Mouse (Mus musculus): ENCODE data around the gene Top1. TPM values are rescaled to one million over a fixed set of nuclear protein-coding genes. Genes with fewer than 3 reads are reported as not detected.
A peak's percentile ranks its signal among the peaks of the same experiment; 100 is the strongest.
"Not testable (repeated sequence)": the region's sequence is repeated elsewhere in the genome, so short reads cannot be mapped to it uniquely, and the experiment has no call there.

The Top1 gene
- polyA plus RNA-seq, 1 experiment from 2014 or later: 67.6 TPM

DNA sequence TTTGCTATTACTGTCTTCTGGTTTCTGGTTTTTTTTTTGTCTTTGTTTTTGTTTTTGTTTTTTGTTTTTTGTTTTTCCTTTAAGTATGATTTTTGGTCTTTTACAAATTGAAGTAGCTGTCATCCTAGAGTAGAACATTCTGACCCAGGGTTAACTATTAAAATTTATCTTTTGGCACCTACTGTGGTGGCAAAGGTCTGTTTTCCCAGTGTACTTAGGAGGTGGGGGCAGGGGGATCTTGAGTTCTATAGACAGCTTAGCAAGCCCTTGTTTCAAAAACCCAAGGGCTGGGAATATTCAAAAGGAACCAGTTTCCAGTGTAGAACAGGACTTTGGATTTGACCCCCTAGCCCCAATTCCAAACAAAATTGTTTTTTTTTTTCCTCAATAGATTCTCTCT is 18.7 kb downstream of the Top1 start:
- Histone ChIP-seq H3K9ac (no peak overlapping the region), H3K4me2 (no peak overlapping the region), H3K4me3 (no peak overlapping the region), H3K9me3 (no peaks in the 10 kb centered on the region), H3K27me3 (no peaks in the 10 kb centered on the region), H3K4me1 (no peaks in the 10 kb centered on the region), H3K36me3 (0 out of 2 replicates have a peak, but pooled peaks cover 3% of the 10 kb centered on the region), H3K27ac (no peak overlapping the region)
- no peak for ATAC-seq (ENCODE audit: insufficient number of reproducible peaks, low FRiP score, low TSS enrichment, low read depth)

DNA sequence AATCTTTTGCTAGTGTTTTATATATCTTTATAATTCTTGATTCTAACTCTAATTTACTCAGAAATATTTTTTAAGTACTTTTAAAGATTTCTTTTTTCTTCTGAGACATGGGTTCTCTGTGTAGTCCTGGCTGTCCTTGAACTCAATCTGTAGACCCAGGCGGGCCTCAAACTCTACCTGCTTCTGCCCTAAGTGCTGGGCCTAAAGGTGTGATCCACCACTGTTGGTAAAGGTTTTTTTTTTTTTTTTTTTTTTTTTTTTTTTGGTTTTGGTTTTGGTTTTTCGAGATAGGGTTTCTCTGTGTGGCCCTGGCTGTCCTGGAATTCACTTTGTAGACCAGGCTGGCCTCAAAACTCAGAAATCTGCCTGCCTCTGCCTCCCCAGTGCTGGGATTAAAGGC is 19.3 kb downstream of the Top1 start:
- 87% methylated on average over 2 of the region's 2 CpGs for WGBS
- not testable (repeated sequence) for H3K36me3 ChIP-seq; ATAC-seq (ENCODE audit: insufficient number of reproducible peaks, low FRiP score, low TSS enrichment, low read depth); H3K27me3 ChIP-seq; H3K4me1 ChIP-seq; H3K9ac ChIP-seq; H3K9me3 ChIP-seq; H3K4me3 ChIP-seq; H3K27ac ChIP-seq; H3K4me2 ChIP-seq

DNA sequence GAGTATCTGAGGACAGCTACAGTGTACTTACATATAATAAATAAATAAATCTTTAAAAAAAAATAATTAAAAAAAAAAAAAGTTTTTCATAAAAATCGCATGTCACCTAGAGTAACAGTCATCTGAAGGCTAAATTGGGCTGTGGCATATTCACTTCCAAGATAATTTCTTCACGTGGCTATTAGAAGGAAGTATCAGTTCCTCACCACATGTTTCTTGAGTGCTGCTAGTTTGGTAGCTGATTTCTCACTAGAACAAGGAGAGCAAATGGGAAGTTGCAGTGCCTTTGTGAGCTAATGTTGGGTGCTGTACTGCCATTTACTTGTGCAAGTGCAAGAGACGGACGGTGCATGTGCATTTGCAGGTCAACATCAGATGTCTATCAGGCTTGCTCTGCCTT is 21.6 kb downstream of the Top1 start:
- no peaks in the 10 kb centered on the region for H3K9me3 ChIP-seq
- ATAC-seq (ENCODE audit: insufficient number of reproducible peaks, low FRiP score, low TSS enrichment, low read depth): no peak
- WGBS: 81% methylated on average over 4 of the region's 4 CpGs
- no peaks in the 10 kb centered on the region for H3K27me3 ChIP-seq
- no peak overlapping the region for H3K4me3 ChIP-seq
- peaks cover 12% of the 10 kb centered on the region for H3K36me3 ChIP-seq
- H3K4me1 ChIP-seq: no peaks in the 10 kb centered on the region
- no peak overlapping the region for H3K9ac ChIP-seq
- no peak overlapping the region for H3K4me2 ChIP-seq
- no peak overlapping the region for H3K27ac ChIP-seq

DNA sequence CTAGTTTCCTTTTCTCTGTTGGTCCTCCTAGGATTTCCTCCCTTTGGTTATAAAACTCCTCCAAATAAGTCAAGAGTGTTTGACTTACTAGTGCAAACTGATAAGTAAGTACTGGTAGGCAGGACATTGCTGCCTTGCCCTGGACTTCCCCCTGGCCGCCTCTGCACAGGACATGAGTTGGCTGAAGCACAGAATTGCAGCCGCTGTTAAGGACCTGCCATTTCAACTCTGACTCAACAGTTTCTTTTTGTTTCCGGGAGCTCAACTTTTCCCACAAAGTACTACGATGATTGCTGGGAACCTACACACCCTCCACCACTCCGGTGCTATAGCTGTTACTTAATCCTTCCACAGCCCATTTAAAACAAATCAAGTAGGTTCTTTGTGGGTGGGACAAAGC is 54.6 kb downstream of the Top1 start:
- no peak for ATAC-seq (ENCODE audit: insufficient number of reproducible peaks, low FRiP score, low TSS enrichment, low read depth)
- H3K4me2 ChIP-seq: no peak overlapping the region
- WGBS: 69% methylated on average over 5 of the region's 5 CpGs
- no peak overlapping the region for H3K27ac ChIP-seq
- H3K9me3 ChIP-seq: no peaks in the 10 kb centered on the region
- H3K4me1 ChIP-seq: no peaks in the 10 kb centered on the region
- H3K36me3 ChIP-seq: peaks cover 50% of the 10 kb centered on the region
- H3K27me3 ChIP-seq: no peaks in the 10 kb centered on the region
- no peak overlapping the region for H3K9ac ChIP-seq
- H3K4me3 ChIP-seq: no peak overlapping the region

DNA sequence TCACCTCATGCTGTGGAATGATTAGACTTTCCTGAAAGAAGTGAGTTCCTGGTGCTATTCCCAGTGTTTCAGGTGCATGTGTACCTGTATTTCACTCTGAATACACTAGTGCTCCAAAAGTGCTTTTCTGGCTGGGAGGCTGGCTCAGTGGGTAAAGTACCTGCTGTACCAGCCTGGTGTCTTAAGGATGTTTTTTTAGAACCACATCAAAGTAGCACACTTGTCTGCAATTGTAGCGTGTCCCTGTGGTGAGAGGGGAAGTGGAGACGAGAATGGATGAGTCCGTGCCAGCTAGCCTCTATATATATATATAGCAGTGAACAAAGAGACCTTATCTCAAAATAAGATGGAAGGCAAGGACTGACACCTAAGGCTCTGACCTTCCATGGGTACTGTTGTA is 55.9 kb downstream of the Top1 start:
- Histone ChIP-seq H3K9me3 (no peaks in the 10 kb centered on the region), H3K27me3 (no peaks in the 10 kb centered on the region), H3K4me1 (no peaks in the 10 kb centered on the region), H3K9ac (no peak overlapping the region), H3K36me3 (peaks cover 59% of the 10 kb centered on the region), H3K4me2 (no peak overlapping the region), H3K27ac (no peak overlapping the region), H3K4me3 (no peak overlapping the region)
- 81% methylated on average over 3 of the region's 3 CpGs for WGBS
- ATAC-seq (ENCODE audit: insufficient number of reproducible peaks, low FRiP score, low TSS enrichment, low read depth): no peak

DNA sequence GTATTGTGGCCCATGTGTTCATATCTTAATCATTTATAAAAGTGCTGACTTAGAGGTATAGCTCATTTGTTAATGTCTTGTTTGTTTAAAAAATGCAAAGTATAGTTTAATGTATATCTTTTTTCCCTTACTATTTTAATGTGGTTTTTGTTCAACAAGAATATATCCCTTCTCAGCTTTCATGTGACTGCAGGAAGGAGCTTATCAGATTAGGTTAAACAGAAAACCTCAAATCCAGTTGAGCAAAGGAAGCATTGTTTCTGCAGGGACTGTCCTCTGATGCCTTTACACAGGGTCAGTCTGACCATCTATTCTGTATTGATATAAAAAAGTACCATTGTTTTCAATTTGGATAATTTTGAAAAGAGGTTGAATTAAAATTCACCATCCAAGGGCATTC is 57.1 kb downstream of the Top1 start:
- Histone ChIP-seq H3K36me3 (peaks cover 65% of the 10 kb centered on the region), H3K4me1 (no peaks in the 10 kb centered on the region), H3K4me3 (no peak overlapping the region), H3K9ac (no peak overlapping the region), H3K9me3 (no peaks in the 10 kb centered on the region), H3K4me2 (no peak overlapping the region), H3K27me3 (no peaks in the 10 kb centered on the region), H3K27ac (no peak overlapping the region)
- no peak for ATAC-seq (ENCODE audit: insufficient number of reproducible peaks, low FRiP score, low TSS enrichment, low read depth)

DNA sequence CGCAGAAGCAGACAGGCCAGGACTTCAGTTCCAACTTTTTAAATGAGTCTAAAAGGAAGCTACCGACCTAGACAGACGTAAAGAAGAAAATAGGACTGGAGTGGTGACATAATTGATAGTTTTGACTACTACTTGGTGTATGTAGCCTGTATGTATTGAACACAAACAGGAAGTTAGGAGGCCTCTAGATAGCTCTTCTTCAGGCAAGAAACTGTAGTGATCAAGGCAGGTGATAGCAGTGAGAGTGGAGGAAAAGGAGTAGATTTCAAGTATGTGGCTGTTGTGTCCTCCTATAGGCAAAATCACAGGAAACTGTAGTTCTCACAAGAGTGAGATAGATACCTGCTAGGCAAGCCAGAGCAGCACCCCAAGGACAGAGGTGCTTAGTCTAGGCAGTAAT is 62.0 kb downstream of the Top1 start:
- no peaks in the 10 kb centered on the region for H3K27me3 ChIP-seq
- peaks cover 66% of the 10 kb centered on the region for H3K36me3 ChIP-seq
- no peaks in the 10 kb centered on the region for H3K4me1 ChIP-seq
- no peak overlapping the region for H3K4me3 ChIP-seq
- 88% methylated on average over 3 of the region's 3 CpGs for WGBS
- H3K9me3 ChIP-seq: no peaks in the 10 kb centered on the region
- no peak overlapping the region for H3K9ac ChIP-seq
- ATAC-seq (ENCODE audit: insufficient number of reproducible peaks, low FRiP score, low TSS enrichment, low read depth): no peak
- H3K27ac ChIP-seq: no peak overlapping the region
- no peak overlapping the region for H3K4me2 ChIP-seq

DNA sequence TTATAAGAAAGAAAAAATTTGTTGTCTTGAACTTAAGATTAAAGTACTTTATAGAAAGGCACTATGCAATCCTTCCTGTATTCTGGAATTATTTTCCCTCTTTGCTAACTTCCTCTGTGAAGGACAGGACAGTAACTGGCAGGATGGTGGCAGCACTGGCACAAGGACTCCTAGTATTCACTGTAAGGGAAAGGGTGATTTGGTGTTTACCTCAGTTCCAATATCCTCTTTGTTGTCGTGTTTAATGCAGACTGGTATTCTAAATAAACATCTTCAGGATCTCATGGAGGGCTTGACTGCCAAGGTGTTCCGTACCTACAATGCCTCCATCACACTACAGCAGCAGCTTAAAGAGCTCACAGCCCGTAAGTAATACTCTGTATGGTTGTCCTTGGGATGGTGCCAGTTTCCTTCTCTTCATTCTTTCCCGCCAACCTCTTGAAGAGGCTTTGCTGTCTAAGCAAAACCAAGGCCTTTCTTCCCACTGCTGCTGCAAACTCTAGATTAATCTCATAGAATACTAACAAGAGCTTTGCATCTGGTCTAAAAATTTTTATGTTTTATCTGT is 69.9 kb downstream of the Top1 start:
- 81% methylated on average over 4 of the region's 4 CpGs for WGBS
- H3K9me3 ChIP-seq: no peaks in the 10 kb centered on the region
- no peak overlapping the region for H3K27ac ChIP-seq
- no peaks in the 10 kb centered on the region for H3K27me3 ChIP-seq
- H3K4me3 ChIP-seq: no peak overlapping the region
- ATAC-seq (ENCODE audit: insufficient number of reproducible peaks, low FRiP score, low TSS enrichment, low read depth): no peak
- no peak overlapping the region for H3K9ac ChIP-seq
- peaks cover 82% of the 10 kb centered on the region for H3K36me3 ChIP-seq
- H3K4me2 ChIP-seq: no peak overlapping the region
- no peaks in the 10 kb centered on the region for H3K4me1 ChIP-seq

DNA sequence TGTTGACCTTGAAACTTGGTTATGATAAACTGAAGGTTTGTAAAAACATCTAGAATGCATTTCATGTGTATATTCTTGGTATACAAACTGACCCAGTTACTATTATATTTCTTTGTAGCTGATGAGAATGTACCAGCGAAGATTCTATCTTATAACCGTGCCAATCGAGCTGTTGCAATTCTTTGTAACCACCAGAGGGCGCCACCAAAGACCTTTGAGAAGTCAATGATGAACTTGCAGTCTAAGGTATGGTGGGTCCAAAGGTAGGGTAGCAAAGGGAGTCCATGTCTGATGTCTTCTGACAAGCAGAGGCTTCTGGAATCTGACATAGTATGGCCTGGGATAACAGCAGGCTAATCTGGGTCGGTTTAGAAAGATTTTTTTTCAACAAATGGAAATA is 71.6 kb downstream of the Top1 start:
- Histone ChIP-seq H3K9me3 (no peaks in the 10 kb centered on the region), H3K4me3 (no peak overlapping the region), H3K36me3 (peaks cover 78% of the 10 kb centered on the region), H3K9ac (no peak overlapping the region), H3K27ac (no peak overlapping the region), H3K4me1 (no peaks in the 10 kb centered on the region), H3K4me2 (no peak overlapping the region), H3K27me3 (no peaks in the 10 kb centered on the region)
- no peak for ATAC-seq (ENCODE audit: insufficient number of reproducible peaks, low FRiP score, low TSS enrichment, low read depth)
- WGBS: 78% methylated on average over 5 of the region's 5 CpGs

DNA sequence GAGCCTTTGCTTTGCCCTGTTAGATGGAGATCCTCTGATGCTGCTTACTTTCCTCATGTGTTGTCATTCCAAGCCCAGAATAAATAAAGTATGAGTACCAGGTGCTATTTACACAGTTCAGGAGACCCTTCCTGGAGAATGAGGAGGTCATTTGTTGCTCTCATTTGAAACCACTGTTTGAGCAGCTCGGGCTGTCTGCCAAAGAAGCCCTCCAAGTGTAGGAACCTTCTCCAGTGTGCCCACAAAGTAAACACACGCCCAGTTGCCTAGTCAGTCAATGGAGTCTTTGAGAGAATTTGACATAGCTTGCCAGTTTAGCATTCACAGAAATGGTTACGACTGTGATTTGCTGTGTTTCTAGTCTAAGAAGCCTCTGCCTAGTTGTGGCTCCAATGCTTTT is 73.1 kb downstream of the Top1 start:
- Histone ChIP-seq H3K27ac (no peak overlapping the region), H3K9me3 (no peaks in the 10 kb centered on the region), H3K27me3 (no peaks in the 10 kb centered on the region), H3K9ac (no peak overlapping the region), H3K4me3 (no peak overlapping the region), H3K4me2 (no peak overlapping the region), H3K4me1 (no peaks in the 10 kb centered on the region), H3K36me3 (peaks cover 81% of the 10 kb centered on the region)
- ATAC-seq (ENCODE audit: insufficient number of reproducible peaks, low FRiP score, low TSS enrichment, low read depth): peak; percentile 52; the same call in 1 of the 2 replicates
- 72% methylated on average over 3 of the region's 3 CpGs for WGBS

DNA sequence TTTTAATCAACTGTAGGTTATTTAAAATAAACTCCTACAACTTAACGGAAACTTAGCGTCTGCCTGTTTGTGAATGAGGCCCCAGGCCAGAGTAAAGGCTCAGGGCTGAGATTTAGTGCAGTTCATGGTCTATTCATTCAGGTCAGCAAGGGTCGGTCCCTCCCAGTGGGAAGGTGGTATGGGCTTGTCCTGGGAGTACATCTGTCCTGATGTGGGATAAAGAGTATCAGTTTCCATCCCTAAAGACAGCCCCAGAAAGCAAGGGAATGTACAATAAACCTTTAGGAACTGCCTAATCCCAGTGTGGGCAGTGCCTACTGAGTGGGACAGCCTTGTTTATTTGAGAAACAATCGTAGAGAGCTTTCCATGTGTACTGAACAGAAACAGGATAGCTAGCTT is 77.0 kb downstream of the Top1 start:
- no peak for ATAC-seq (ENCODE audit: insufficient number of reproducible peaks, low FRiP score, low TSS enrichment, low read depth)
- 80% methylated on average over 4 of the region's 4 CpGs for WGBS
- Histone ChIP-seq H3K4me2 (no peak overlapping the region), H3K36me3 (peaks cover 71% of the 10 kb centered on the region), H3K9ac (no peak overlapping the region), H3K4me1 (no peaks in the 10 kb centered on the region), H3K4me3 (no peak overlapping the region), H3K9me3 (no peaks in the 10 kb centered on the region), H3K27ac (no peak overlapping the region), H3K27me3 (no peaks in the 10 kb centered on the region)

DNA sequence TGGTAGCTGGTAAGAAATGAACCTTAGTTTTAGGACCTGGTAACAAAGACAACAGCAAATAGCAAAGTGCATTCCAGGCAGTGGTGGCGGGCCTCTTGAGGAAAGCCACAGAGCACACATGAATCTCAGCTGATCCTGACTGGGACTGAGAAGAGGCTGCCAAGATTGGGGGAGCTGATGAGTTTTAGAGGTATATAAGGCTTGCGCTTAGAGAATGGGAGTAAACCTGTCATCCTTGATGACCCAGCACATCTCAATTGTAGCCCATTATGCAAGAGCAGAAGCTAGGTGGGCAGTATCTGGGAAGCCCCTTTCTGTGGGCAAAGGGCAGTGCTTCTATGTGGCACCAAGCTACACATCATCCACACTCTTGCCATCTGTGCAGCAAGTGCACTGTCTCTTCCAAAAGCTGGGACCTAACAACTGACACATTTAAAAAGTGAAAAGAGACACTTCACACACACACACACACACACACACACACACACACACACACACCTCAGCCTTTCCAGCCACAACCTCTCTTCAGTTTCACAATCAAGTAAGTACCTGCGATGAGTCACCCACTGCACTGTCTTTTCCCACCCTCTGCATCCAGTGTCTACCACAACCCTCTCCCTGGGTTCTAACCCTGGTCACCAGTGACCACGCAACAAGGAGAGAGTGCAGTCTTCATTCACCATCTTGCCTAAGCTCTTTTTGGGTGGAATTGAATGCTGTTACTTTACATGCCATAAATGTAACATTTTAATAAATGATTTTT is 78.1 kb downstream of the Top1 start:
- no peak overlapping the region for H3K27ac ChIP-seq
- H3K36me3 ChIP-seq: peaks cover 62% of the 10 kb centered on the region
- ATAC-seq (ENCODE audit: insufficient number of reproducible peaks, low FRiP score, low TSS enrichment, low read depth): no peak
- H3K4me3 ChIP-seq: no peak overlapping the region
- 0 out of 2 replicates have a peak, but pooled peaks cover under 1% of the 10 kb centered on the region for H3K4me1 ChIP-seq
- H3K4me2 ChIP-seq: no peak overlapping the region
- 98% methylated on average over 4 of the region's 4 CpGs for WGBS
- H3K9me3 ChIP-seq: no peaks in the 10 kb centered on the region
- no peak overlapping the region for H3K9ac ChIP-seq
- H3K27me3 ChIP-seq: no peaks in the 10 kb centered on the region

DNA sequence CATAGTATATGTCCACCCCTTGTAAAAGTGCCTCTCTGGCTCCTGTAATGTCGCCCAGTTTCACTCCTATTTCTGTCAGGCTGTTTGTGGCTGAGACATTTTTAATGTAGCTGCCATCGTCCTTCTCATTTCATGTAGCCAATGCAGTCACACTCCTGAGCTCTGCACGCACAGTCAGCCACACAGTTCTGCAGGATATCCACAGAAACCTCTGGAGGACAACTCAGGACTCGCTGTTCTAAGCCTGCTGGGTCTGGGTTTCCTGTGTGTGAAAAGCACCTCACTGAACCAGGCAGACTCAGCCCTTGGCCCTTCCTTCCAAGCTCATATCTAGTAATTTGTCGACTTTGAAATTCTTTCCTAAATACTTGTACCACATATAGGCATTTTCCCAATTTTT is 78.8 kb downstream of the Top1 start:
- no peak overlapping the region for H3K9ac ChIP-seq
- H3K4me2 ChIP-seq: no peak overlapping the region
- WGBS: 83% methylated on average over 5 of the region's 5 CpGs
- H3K36me3 ChIP-seq: peaks cover 56% of the 10 kb centered on the region
- H3K4me3 ChIP-seq: no peak overlapping the region
- no peaks in the 10 kb centered on the region for H3K9me3 ChIP-seq
- ATAC-seq (ENCODE audit: insufficient number of reproducible peaks, low FRiP score, low TSS enrichment, low read depth): no peak
- peaks cover 7% of the 10 kb centered on the region; the same call in 1 of the 2 replicates for H3K4me1 ChIP-seq
- H3K27me3 ChIP-seq: no peaks in the 10 kb centered on the region
- H3K27ac ChIP-seq: no peak overlapping the region

All from limb, embryonic 15.5 days (tissue).